In the genomic region with DNA sequence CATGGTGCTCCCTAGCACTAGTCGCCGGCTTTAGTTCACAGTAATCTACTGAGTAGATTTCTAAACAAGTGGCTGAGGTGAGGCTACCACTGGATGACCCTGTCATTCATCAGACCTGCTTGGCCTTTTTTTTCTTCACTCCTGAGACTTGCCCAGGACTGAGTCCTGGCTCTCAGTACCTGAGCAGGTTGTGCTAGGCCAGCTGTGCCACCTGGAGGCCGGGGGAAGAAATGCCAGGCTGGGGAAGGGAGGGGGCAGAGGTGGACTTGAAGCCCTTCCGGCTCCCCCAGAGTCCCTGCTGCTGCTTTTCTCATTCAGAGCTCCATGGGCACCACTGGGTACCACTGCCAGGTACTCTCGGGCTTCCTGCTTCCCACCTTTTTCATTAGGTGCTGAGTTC, we compare ENCODE assay signal across 7 mouse cellular contexts.
A peak's percentile ranks its signal among the peaks of the same experiment; 100 is the strongest.
DNase-seq lines count a peak whose midpoint lies in the region; ATAC-seq and TF ChIP-seq lines count a peak whose summit lies in the region.

No protein-coding gene starts in this region.

- intact Hi-C loops in left cerebral cortex, adult 2 months (cut with DNase I) = loop anchor here (1.0 kb wide), 1 partner anchor 115 kb away; no protein-coding TSS in a partner anchor

- H3K27me3 ChIP-seq in hindbrain, embryonic 16.5 days (replicated peaks; ENCODE audit: control insufficient read depth, insufficient read depth, low read length) = no peaks in the 10 kb centered on the region
- H3K27me3 ChIP-seq in stomach, postnatal 0 days (ENCODE audit: control insufficient read depth, insufficient read depth, low read length) = no peaks in the 10 kb centered on the region

- peak; percentile 25; the same call in 1 of the 2 replicates for ATAC-seq in hindbrain, embryonic 16.5 days
- no peak for ATAC-seq in stomach, postnatal 0 days (ENCODE audit: low FRiP score, low TSS enrichment)

- peaks cover 0 to 4% of the 10 kb centered on the region in 2 experiments; a peak in 2 of 4 replicates for H3K4me1 ChIP-seq in ES-E14 (ENCODE audit: control insufficient read depth in 2 of 2, insufficient read depth in 2 of 2, low read length in 2 of 2, poor library complexity in 1 of 2)
- H3K4me1 ChIP-seq in hindbrain, embryonic 16.5 days (ENCODE audit: control insufficient read depth, insufficient read depth, low read depth, low read length) = peaks cover 2% of the 10 kb centered on the region; the same call in 1 of the 2 replicates
- no peaks in the 10 kb centered on the region; the same call in 1 of the 2 replicates for H3K4me1 ChIP-seq in stomach, postnatal 0 days (replicated peaks; ENCODE audit: control insufficient read depth, insufficient read depth)

- in situ Hi-C loops in ES-E14 (cut with MboI; ENCODE audit: low sequenced_read_pairs in 2 of 2, unreplicated experiment in 2 of 2) = no loop called here

- peak; percentile 53 for TF ChIP-seq CTCF in left cerebral cortex, adult 2 months (IDR thresholded peaks at IDR 0.05)
- peak; percentile 68 for TF ChIP-seq CTCF in stomach, postnatal 0 days (IDR thresholded peaks at IDR 0.05; ENCODE audit: low read depth)

- no peak for DNase-seq in left cerebral cortex, adult 2 months (ENCODE audit: extremely low spot score in 1 of 2, low spot score in 2 of 2)
- DNase-seq in left cerebral cortex, adult 8-10 months (ENCODE audit: low spot score in 2 of 2) = no peak
- DNase-seq in ES-E14 (ENCODE audit: low read depth, low spot score) = no peak
- peak; percentile 53 for DNase-seq in stomach, postnatal 0 days (ENCODE audit: low spot score)
- no peak for DNase-seq in embryo, embryonic 9.5 days (ENCODE audit: extremely low spot score)
- no peak for DNase-seq in cerebellum, adult 11 months

- TF ChIP-seq EP300 in stomach, postnatal 0 days (optimal IDR thresholded peaks at IDR 0.05) = no peak

- no peak overlapping the region for H3K9ac ChIP-seq in ES-E14 (ENCODE audit: insufficient read depth, low read depth, low read length, poor library complexity, severe bottlenecking)
- H3K9ac ChIP-seq in hindbrain, embryonic 16.5 days (ENCODE audit: low read depth, low read length) = no peak overlapping the region
- H3K9ac ChIP-seq in stomach, postnatal 0 days (ENCODE audit: low read length) = no peak overlapping the region

- no peak overlapping the region for H3K27ac ChIP-seq in left cerebral cortex, adult 2 months
- H3K27ac ChIP-seq in ES-E14 (ENCODE audit: insufficient read depth, low read depth, low read length, poor library complexity, severe bottlenecking) = no peak overlapping the region
- no peak overlapping the region for H3K27ac ChIP-seq in hindbrain, embryonic 16.5 days (ENCODE audit: low read depth, low read length)
- H3K27ac ChIP-seq in stomach, postnatal 0 days (replicated peaks) = no peak overlapping the region

- no peak overlapping the region for H3K4me2 ChIP-seq in hindbrain, embryonic 16.5 days (ENCODE audit: low read length)
- no peak overlapping the region for H3K4me2 ChIP-seq in stomach, postnatal 0 days (replicated peaks; ENCODE audit: low read depth)

- no peak overlapping the region for H3K4me3 ChIP-seq in left cerebral cortex, adult 2 months
- no peak overlapping the region for H3K4me3 ChIP-seq in ES-E14 (ENCODE audit: insufficient read depth in 1 of 2, low read depth in 1 of 2, low read length in 2 of 2, poor library complexity in 1 of 2, severe bottlenecking in 1 of 2)
- H3K4me3 ChIP-seq in hindbrain, embryonic 16.5 days (ENCODE audit: low read length) = no peak overlapping the region
- no peak overlapping the region for H3K4me3 ChIP-seq in stomach, postnatal 0 days (ENCODE audit: low read depth, low read length)

- no peaks in the 10 kb centered on the region for H3K36me3 ChIP-seq in ES-E14 (ENCODE audit: control insufficient read depth, insufficient read depth, low read length, poor library complexity, severe bottlenecking)
- H3K36me3 ChIP-seq in hindbrain, embryonic 16.5 days (ENCODE audit: control insufficient read depth, insufficient read depth, low read length) = no peaks in the 10 kb centered on the region
- no peaks in the 10 kb centered on the region for H3K36me3 ChIP-seq in stomach, postnatal 0 days (ENCODE audit: control insufficient read depth, insufficient read depth, low read length)

- no peaks in the 10 kb centered on the region for H3K9me3 ChIP-seq in ES-E14 (ENCODE audit: control insufficient read depth, insufficient read depth, low read depth, low read length)
- no peaks in the 10 kb centered on the region for H3K9me3 ChIP-seq in hindbrain, embryonic 16.5 days (ENCODE audit: control insufficient read depth, low read length)
- no peaks in the 10 kb centered on the region for H3K9me3 ChIP-seq in stomach, postnatal 0 days (ENCODE audit: control insufficient read depth, low read length)

- WGBS in hindbrain, embryonic 16.5 days = 63% methylated on average over 5 of the region's 5 CpGs
- 57% methylated on average over 5 of the region's 5 CpGs for WGBS in stomach, postnatal 0 days

TF ChIP-seq in ES-E14, 5 proteins besides CTCF, POLR2A, EP300 and RAD21:
- peak; percentile 42; the same call in 1 of the 2 replicates for TF ChIP-seq ZC3H11A (IDR thresholded peaks at IDR 0.05; ENCODE audit: borderline replicate concordance, low read depth, low read length)
- no peak for TF ChIP-seq ZNF384 (IDR thresholded peaks at IDR 0.05; ENCODE audit: low read depth, low read length)
- no peak for TF ChIP-seq HCFC1 (IDR thresholded peaks at IDR 0.05; ENCODE audit: borderline replicate concordance, insufficient read depth, low read length)
